Mouse (Mus musculus) midbrain, embryonic 13.5 days (tissue): Measurements from ENCODE around the gene Filip1. TPM values are rescaled to one million over a fixed set of nuclear protein-coding genes. Genes with fewer than 3 reads are reported as not detected.

ENCODE experiments used
- ATAC-seq: fragments of 200-750 bp; cut with Nextera tagmentation; 2 replicates; pipeline ENCODE4 v1.8.0; 2017; ENCODE audit warnings: mild to moderate bottlenecking, moderate TSS enrichment, moderate library complexity
- H3K27ac ChIP-seq: fragments of 300-500 bp; sonication (generic); 2 replicates; pipeline ENCODE4 v1.5.1; 2015; ENCODE audit warnings: inconsistent platforms, mild to moderate bottlenecking, moderate library complexity
- H3K27me3 ChIP-seq: fragments of 300-500 bp; sonication (generic); 2 replicates; pipeline ENCODE4 v1.6.1; 2015; ENCODE audit warnings: mild to moderate bottlenecking, inconsistent platforms
- H3K36me3 ChIP-seq: fragments of 300-500 bp; sonication (generic); 2 replicates; pipeline ENCODE4 v1.6.1; 2015; ENCODE audit warnings: mild to moderate bottlenecking, inconsistent platforms
- H3K4me1 ChIP-seq: fragments of 300-500 bp; sonication (generic); replicated peaks from 2 replicates; pipeline ENCODE4 v1.6.1; 2015; ENCODE audit warnings: inconsistent platforms
- H3K4me2 ChIP-seq: fragments of 300-500 bp; sonication (generic); replicated peaks from 2 replicates; pipeline ENCODE4 v1.6.1; 2015; ENCODE audit warnings: moderate library complexity, mild to moderate bottlenecking, inconsistent platforms
- H3K4me3 ChIP-seq: fragments of 300-500 bp; sonication (generic); replicated peaks from 2 replicates; pipeline ENCODE4 v1.5.1; 2015; ENCODE audit warnings: mild to moderate bottlenecking, inconsistent platforms
- H3K9ac ChIP-seq: fragments of 300-500 bp; sonication (generic); replicated peaks from 2 replicates; pipeline ENCODE4 v1.6.1; 2015; ENCODE audit warnings: mild to moderate bottlenecking, inconsistent platforms
- H3K9me3 ChIP-seq: fragments of 300-500 bp; sonication (generic); 2 replicates; pipeline ENCODE4 v1.6.1; 2016; ENCODE audit warnings: mild to moderate bottlenecking, inconsistent platforms
- WGBS: fragments of 180-500 bp; shearing (Covaris S2); methylation state at CpG from one replicate; pipeline ENCODE4 v1.1.7; 2015; 5-methylcytosine and 5-hydroxymethylcytosine counted together
- polyA plus RNA-seq: library from polyadenylated mRNA; unstranded; fragments of >200 nt; fragmentation: Nextera tagmentation; extraction: Ambion mirVana; gene quantifications from 2 replicates; pipeline ENCODE4 v1.2.1, GENCODE M21; 2015

Filip1 gene
- polyA plus RNA-seq, 1 experiment from 2014 or later = 5.0 TPM

DNA sequence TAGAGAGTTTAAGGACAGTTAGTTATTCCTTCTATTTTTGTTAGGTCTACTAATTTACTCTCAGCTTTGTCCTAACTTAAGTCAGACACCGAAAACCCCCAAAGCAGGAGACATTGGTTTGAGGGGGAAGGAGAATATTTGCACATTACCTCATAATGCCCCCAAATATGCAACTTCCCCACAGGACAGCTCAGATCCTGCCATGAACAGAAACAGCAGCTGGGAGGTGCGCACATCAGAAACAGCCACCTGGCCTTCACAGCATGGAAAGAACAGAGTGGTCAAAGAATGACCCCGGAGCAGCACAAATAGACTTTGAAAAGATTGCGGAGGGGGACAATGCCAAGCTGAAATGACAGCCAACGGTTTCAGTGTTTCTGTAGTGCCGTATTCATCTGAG lies 75.1 kb downstream of the Filip1 start:
- Histone ChIP-seq H3K4me1 (no peaks in the 10 kb centered on the region), H3K27ac (no peak overlapping the region), H3K27me3 (no peaks in the 10 kb centered on the region), H3K9me3 (no peaks in the 10 kb centered on the region), H3K9ac (no peak overlapping the region), H3K36me3 (no peaks in the 10 kb centered on the region), H3K4me3 (no peak overlapping the region), H3K4me2 (no peak overlapping the region)
- WGBS = 70% methylated on average over 6 of the region's 6 CpGs
- ATAC-seq = no peak

DNA sequence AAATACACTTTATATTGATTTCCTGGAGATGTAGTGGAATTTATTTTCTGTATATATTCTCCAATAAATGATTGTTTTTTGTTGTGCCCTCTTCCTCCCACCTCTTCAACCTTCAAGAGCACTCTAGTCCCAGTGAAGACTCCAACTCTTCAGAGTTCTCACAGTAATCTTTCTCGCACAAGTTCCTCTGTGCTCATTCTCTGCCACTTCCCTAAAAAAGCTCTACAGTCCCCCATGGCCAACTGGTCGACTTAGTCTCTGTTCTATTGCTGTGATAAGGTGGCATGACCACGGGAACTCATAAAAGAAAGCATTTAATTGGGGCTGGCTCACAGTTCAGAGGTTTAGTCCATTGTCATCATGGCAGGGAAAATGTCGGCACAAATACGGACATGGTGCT lies 80.1 kb downstream of the Filip1 start:
- no peaks in the 10 kb centered on the region for H3K36me3 ChIP-seq
- no peak overlapping the region for H3K27ac ChIP-seq
- H3K27me3 ChIP-seq = no peaks in the 10 kb centered on the region
- 91% methylated on average over 5 of the region's 5 CpGs for WGBS
- no peak for ATAC-seq
- H3K4me1 ChIP-seq = no peaks in the 10 kb centered on the region
- no peak overlapping the region for H3K4me3 ChIP-seq
- H3K4me2 ChIP-seq = no peak overlapping the region
- H3K9ac ChIP-seq = no peak overlapping the region
- no peaks in the 10 kb centered on the region for H3K9me3 ChIP-seq

DNA sequence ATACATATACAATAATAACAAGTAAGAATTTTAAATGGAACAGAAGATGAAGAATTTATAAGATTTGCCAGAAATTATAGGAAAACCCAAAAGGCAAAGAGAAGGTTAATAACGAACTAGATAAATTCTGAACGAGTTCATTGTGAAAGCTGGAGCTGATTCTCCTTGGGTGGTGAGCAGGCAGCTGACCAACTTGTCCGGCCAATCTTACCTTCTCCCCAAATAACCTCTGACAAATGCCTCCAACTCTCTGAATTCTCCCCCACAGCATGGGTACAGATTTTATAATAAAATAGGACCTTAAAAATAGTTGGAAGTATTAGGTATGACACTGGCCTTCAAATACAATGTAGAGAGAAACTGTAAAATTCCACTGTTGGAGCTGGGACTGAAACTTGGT lies 84.6 kb downstream of the Filip1 start:
- 91% methylated on average over 3 of the region's 3 CpGs for WGBS
- no peak for ATAC-seq
- H3K9me3 ChIP-seq = no peaks in the 10 kb centered on the region
- no peaks in the 10 kb centered on the region for H3K4me1 ChIP-seq
- H3K27ac ChIP-seq = no peak overlapping the region
- no peaks in the 10 kb centered on the region for H3K27me3 ChIP-seq
- no peaks in the 10 kb centered on the region for H3K36me3 ChIP-seq
- H3K4me3 ChIP-seq = no peak overlapping the region
- no peak overlapping the region for H3K4me2 ChIP-seq
- no peak overlapping the region for H3K9ac ChIP-seq

DNA sequence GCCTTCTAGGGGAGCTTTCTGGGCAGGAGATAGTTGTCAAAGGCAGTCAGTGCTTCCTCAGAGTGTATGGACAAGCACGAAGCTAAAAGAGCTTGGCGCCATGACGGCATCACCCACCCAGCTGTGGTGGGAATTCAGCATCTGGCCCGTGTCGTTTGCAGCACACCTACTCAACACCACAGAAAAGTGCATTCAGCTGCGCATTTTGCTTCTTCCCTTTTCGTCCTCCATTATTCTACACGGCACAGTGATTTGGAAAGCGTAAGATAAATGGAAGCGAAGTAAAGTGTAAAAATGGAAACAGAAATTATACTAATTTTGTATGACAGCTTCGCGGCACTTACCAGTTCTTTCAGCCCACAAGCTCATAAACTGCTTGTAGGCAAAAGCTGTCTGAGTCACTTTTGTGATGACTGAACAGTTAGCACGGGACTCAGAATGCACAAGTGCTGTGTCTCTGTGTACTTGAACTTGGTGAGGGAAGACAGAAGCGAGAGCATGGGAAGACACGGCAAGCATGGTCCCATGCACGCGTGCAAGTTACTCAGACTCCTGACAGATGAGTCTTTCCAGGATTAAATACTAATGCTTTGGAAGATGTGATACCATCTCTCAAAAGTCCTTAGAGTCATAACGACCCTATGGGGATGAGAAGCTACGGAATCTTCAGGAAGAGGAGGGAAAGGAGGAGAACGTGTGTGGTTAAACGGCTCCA lies 85.3 kb downstream of the Filip1 start:
- H3K36me3 ChIP-seq = no peaks in the 10 kb centered on the region
- ATAC-seq = no peak
- no peaks in the 10 kb centered on the region for H3K27me3 ChIP-seq
- H3K27ac ChIP-seq = no peak overlapping the region
- no peak overlapping the region for H3K9ac ChIP-seq
- no peak overlapping the region for H3K4me3 ChIP-seq
- H3K4me2 ChIP-seq = no peak overlapping the region
- WGBS = 89% methylated on average over 21 of the region's 21 CpGs
- 0 out of 2 replicates have a peak, but pooled peaks cover 2% of the 10 kb centered on the region for H3K4me1 ChIP-seq
- no peaks in the 10 kb centered on the region for H3K9me3 ChIP-seq

DNA sequence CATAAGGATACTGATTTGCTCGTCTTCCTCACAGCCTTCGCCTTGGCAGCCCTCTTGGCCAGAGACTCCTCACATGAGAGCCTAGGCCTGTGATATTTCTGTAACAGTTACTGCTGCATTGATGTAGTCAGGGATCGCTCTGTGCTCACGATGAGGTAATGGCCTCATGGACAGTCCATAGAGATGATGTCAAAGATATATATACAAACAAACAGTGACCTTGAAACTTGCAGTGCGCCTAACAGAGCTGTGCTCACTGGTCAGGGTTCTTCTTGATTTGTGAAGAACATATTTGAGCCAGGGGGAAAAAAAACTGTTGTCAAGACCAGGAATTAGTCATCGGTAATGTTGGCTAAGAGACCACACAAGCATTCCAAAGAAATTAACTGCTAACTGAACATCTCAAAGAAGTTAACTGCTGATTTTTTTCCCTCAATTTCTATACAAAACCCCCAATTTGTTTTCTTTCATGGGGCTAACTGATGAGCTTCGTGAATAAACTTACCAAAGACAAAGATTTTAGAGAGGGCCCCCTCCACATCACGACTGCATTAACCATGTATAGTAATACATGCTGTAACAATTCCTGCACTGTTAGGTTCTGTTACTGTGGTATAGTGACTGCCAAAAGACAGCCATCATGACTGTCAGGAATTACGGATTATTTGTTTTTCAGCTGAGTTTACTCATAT lies 86.0 kb downstream of the Filip1 start:
- H3K4me3 ChIP-seq = no peak overlapping the region
- no peaks in the 10 kb centered on the region for H3K36me3 ChIP-seq
- H3K9me3 ChIP-seq = no peaks in the 10 kb centered on the region
- H3K9ac ChIP-seq = no peak overlapping the region
- H3K27me3 ChIP-seq = no peaks in the 10 kb centered on the region
- H3K27ac ChIP-seq = no peak overlapping the region
- no peak overlapping the region for H3K4me2 ChIP-seq
- no peak for ATAC-seq
- peaks cover 7% of the 10 kb centered on the region; the same call in 1 of the 2 replicates for H3K4me1 ChIP-seq
- WGBS = 89% methylated on average over 9 of the region's 9 CpGs

DNA sequence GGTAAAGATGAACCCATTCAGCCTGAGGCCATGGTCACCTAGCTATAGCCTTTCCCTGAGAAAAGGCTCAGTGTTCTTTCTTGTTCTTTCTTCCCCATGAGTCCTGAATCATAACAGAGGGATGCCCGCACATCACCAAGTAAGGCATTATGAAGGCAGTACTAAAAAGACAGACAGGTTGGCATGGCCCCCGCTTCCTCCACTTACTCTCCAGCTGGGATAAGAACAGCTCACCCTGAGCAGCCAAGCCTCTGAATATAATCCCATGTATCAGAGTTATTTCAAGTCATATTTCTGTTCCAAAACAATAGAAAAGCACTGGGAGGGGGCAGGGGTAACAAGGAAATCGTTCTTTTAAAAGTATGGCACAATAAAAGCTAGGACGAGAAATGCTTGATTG lies 86.7 kb downstream of the Filip1 start:
- Histone ChIP-seq H3K4me2 (no peak overlapping the region), H3K27me3 (no peaks in the 10 kb centered on the region), H3K4me1 (peaks cover 8% of the 10 kb centered on the region; the same call in 1 of the 2 replicates), H3K9ac (no peak overlapping the region), H3K4me3 (no peak overlapping the region), H3K36me3 (no peaks in the 10 kb centered on the region), H3K27ac (no peak overlapping the region), H3K9me3 (no peaks in the 10 kb centered on the region)
- ATAC-seq = no peak
- 86% methylated on average over 4 of the region's 4 CpGs for WGBS

DNA sequence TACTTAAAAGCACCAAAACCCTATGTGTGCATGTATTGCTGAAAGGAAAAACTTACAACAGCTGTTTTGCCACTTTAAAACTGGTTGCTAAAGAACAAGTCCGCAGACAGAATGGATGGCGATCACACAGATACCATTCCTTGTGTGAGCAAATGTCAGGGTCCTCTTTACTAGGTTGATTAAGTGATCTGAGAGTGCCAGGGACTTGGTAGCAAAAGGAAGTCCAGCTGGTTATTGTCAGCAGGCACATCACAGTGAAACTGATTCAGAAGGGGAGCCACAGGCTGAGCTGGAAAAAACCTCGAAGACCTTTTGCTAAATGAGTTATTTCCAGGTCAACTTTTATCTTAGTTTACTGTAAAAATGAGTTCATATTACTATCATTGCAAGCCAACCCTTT lies 89.4 kb downstream of the Filip1 start:
- 92% methylated on average over 3 of the region's 3 CpGs for WGBS

DNA sequence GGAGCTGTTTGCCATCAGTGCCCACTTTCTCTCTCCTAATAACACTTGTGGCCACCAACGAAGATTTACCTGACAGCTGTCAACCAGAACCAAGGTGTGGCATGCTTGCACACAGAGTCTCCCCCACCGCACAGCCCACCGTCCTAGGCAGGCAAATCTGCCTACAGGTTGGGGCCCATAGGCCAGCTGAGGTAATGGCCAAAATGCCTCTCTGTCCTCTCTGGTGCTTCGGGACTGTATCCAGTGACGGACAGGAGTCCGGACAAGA lies 90.2 kb downstream of the Filip1 start:
- H3K9me3 ChIP-seq = no peaks in the 10 kb centered on the region
- no peak overlapping the region for H3K4me2 ChIP-seq
- no peak for ATAC-seq
- no peak overlapping the region for H3K9ac ChIP-seq
- no peak overlapping the region for H3K27ac ChIP-seq
- no peak overlapping the region for H3K4me3 ChIP-seq
- peaks cover 14% of the 10 kb centered on the region; the same call in 1 of the 2 replicates for H3K4me1 ChIP-seq
- 91% methylated on average over 6 of the region's 6 CpGs for WGBS
- no peaks in the 10 kb centered on the region for H3K36me3 ChIP-seq
- no peaks in the 10 kb centered on the region for H3K27me3 ChIP-seq

More for the DNA sequence above, 89.4 kb downstream of the Filip1 start:
- Histone ChIP-seq H3K4me3 (no peak overlapping the region), H3K36me3 (no peaks in the 10 kb centered on the region), H3K9me3 (no peaks in the 10 kb centered on the region), H3K27ac (no peak overlapping the region), H3K4me2 (no peak overlapping the region), H3K4me1 (peaks cover 11% of the 10 kb centered on the region; the same call in 1 of the 2 replicates), H3K27me3 (no peaks in the 10 kb centered on the region), H3K9ac (no peak overlapping the region)
- no peak for ATAC-seq

DNA sequence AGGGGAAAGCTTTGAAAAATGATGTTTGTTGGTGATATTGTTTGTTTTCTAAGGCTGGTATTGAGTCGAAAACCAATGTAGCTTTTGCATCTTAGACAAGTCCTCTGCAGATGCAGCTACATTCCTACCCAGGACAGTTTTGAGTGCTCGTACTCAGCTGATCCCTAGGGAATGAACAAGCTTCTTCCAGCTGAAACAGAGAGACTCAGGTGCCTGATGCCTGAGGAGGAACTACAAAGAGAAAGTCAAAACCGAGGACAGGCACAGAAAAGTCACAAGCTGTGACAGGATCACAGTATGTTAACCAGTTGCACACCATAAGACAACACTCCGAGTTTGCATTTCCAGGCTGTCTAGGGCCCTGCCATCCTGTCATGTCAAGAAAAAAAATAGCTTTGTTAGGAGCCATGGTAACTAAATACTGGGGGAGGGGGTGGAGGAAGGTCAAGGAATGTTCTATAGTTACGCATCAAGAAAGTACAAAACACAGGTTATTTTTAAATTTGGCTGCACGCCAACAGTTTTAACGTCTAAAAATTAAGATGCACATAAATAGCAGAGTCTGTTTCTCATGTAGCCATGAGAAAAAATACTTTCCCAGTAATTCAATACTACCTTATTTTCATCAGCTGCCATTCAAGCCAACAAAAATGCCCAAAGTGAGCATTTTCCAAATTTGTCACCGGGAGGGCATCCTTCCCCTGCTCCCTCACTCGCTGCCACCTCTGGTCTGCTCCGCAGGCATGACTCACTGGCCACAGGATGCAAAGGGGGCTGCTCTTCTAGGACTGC lies 90.8 kb downstream of the Filip1 start:
- Histone ChIP-seq H3K36me3 (no peaks in the 10 kb centered on the region), H3K9me3 (no peaks in the 10 kb centered on the region), H3K4me1 (peaks cover 15% of the 10 kb centered on the region; the same call in 1 of the 2 replicates), H3K27me3 (no peaks in the 10 kb centered on the region), H3K9ac (no peak overlapping the region), H3K27ac (no peak overlapping the region), H3K4me3 (no peak overlapping the region), H3K4me2 (no peak overlapping the region)
- WGBS = 65% methylated on average over 10 of the region's 10 CpGs
- no peak for ATAC-seq

DNA sequence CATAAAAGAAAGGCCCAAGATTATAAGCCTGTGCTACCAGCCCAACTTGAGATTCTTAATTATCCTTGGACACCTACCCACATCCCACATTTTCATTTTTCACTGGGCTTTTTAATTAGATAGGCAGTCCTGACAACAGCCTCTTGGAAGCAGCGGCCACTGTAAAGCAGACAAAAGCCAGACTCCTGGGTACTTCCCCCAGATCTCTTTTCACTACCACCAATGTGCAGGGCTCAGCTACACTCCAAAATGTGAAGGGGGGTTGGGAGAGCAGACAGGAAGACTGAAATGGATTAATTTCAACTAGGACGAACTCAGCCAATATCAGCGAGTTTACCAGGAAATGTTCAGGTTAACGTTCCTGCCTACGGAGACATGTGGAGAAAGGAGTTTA lies 92.1 kb downstream of the Filip1 start:
- no peak overlapping the region for H3K9ac ChIP-seq
- WGBS = 63% methylated on average over 5 of the region's 5 CpGs
- H3K27me3 ChIP-seq = no peaks in the 10 kb centered on the region
- ATAC-seq = no peak
- H3K27ac ChIP-seq = no peak overlapping the region
- H3K36me3 ChIP-seq = no peaks in the 10 kb centered on the region
- no peaks in the 10 kb centered on the region for H3K9me3 ChIP-seq
- H3K4me3 ChIP-seq = no peak overlapping the region
- H3K4me1 ChIP-seq = peaks cover 15% of the 10 kb centered on the region; the same call in 1 of the 2 replicates
- no peak overlapping the region for H3K4me2 ChIP-seq

DNA sequence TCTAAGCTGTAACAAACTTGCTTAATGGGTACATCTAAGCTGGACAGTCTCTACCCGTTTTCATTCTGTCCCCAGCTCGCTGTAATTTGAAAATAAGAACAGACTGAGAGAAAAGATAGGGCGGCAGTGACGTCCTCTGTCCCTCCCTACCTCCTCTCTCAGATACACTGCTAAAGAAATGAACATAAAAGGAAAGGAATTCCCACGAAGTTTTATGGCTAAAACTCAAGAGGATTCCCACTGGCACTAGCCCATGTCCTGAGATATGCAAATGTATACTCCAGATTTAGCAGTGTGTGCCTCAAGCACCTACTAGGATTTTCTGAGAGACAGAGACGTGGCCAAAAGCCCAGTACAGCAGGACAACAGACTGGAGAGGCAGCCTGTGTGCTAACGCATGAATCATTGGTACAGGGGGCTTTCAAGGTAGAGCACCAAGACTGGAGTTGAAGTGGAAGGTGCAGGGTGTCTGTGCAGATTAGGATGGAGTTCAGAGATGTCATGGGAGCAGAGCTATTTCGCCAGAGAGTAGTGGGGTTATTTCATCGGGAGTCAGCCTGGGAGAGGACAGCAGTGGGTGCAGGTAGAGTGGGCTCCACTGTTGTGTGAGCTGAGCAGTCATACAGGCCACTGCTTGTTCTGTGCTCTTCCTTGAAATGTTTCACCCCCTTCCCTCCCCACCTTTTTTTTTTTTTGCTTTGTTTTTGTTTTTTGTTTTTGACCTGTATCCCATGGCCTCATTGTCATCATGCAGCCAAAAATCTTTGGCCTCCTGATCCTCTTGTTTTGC lies 92.7 kb downstream of the Filip1 start:
- Histone ChIP-seq H3K36me3 (no peaks in the 10 kb centered on the region), H3K27me3 (no peaks in the 10 kb centered on the region), H3K9ac (no peak overlapping the region), H3K4me2 (no peak overlapping the region), H3K9me3 (no peaks in the 10 kb centered on the region), H3K27ac (no peak overlapping the region), H3K4me1 (peaks cover 15% of the 10 kb centered on the region; the same call in 1 of the 2 replicates), H3K4me3 (no peak overlapping the region)
- no peak for ATAC-seq
- 69% methylated on average over 9 of the region's 9 CpGs for whole genome bisulfite sequencing
